Mouse (Mus musculus): ENCODE measurements around the gene Gm20909.
"Not testable (repeated sequence)": the region's sequence is repeated elsewhere in the genome, so short reads cannot be mapped to it uniquely, and the experiment has no call there.

Gene Gm20909

GRCm38 (mm10) chrY:21164270-21164669 is at the start of gene Gm20909:
Gm20909 (plus strand) TSS chrY:21164570.
- DNase-seq (ENCODE audit: low read depth): not testable (repeated sequence)
